Mouse (Mus musculus) erythroblast, adult 5-6 weeks (primary cell): ENCODE measurements around the gene Gtf2a1. TPM values are rescaled to one million over a fixed set of nuclear protein-coding genes. Genes with fewer than 3 reads are reported as not detected.
A peak's percentile ranks its signal among the peaks of the same experiment; 100 is the strongest.
"Not testable (repeated sequence)": the region's sequence is repeated elsewhere in the genome, so short reads cannot be mapped to it uniquely, and the experiment has no call there.

Experiments
- ATAC-seq: replicated peaks from 2 replicates; pipeline ENCODE4 v1.8.0; 2016; ENCODE audit warnings: moderate number of reproducible peaks, mild to moderate bottlenecking, moderate TSS enrichment, inconsistent platforms; ENCODE audit not compliant: poor library complexity, low FRiP score, severe bottlenecking
- total RNA-seq, 2 experiments: library from RNA; stranded (forward) in 1 of 2; stranded (reverse) in 1 of 2; fragments of 150-400 nt in 1 of 2; fragments of 200-764, 138-1000 nt in 1 of 2; gene quantifications; 2 replicates each; pipeline versions ENCODE4 v1.2.3 to v1.2.4; 2015 to 2017; ENCODE audit warnings: low replicate concordance in 2 of 2

The Gtf2a1 gene
- total RNA-seq, 2 experiments from 2014 or later, result 22.9 to 23.2 TPM

DNA sequence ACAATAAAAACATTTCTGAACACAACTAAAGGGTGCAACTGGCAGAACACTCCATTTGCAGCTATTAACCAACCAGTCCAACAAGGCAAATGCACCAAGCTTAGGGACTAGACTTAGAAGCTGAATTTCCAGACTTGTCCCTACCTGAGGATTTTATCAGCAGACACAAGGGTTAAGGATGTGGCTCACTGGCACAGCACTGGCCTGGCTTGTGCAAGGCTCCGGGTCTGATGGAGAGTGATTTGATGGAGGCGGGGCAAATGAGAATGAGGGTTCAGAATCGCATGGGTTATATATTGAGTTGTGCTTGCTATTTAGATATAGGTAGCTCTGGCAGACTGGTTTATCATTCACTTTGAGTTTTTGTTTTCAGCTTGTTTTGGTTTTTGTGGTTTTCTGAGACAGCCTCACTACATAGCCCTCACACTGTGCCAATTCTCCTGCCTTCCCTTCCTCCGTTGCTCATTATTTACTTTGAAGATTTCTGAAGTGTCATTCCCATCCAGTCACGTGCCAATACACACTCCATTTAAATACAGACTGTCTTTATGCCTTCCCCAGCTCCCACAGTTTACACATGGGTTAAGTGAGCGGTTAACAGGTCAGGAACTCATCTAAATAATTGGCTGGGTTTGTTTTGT is 7.8 kb downstream of the Gtf2a1 start:
- peak; percentile 76 for ATAC-seq

DNA sequence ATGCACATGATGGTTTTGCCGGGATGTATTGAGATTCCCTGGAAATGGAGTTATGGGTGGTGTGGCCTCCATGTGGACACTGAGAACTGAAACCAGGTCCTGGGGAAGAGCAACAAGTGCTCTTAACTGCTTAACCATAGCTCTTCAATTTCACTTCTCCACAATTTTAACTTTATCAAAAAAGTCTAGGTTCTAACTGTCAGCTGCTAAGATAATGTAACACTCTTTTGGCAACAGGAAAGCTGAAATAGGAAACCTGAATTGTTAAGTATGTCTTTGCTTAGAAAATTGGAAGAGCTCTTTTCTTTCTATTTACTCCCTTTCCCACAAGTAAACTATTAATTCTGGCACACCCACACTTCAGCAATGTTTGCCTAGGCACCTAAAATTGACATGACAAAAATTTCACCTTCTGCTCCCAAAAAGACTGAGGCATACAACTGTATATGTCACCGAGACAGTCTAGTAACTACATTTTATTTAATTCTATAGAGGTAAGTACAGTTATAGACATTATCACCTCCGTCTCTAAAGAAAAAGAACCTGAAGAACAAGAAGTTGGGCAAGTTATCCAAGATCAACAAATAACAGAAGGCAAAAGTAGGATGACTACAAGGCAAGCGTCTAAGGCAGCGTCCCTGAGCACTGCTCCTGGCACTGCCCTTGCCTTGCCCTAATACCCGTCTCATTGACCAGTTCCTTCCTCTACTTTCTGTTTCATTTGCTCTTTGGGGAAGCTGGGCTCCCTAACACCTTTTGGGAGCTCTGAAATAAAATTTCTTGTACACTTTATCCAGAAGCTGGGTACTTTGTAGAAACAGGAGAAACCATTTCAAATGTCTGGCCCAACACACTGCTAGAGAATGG is 8.8 kb downstream of the Gtf2a1 start:
- no peak for ATAC-seq

DNA sequence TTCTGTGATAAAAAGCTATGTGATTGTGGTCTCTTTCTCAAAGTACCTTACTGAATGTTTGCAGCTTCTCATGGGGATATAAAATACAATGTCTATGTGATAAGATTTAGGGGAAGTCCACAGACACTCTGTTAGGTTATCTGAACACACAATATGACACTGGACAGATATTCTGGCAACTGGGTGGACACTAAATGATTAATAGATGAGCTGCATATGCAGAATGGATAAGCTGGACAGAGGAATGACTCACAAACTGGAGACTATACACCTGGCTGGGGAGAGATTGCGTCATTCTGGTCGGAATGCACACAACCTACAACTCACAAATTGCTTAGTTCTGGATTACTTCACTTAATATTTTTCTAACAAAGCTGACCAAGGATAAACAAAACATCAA is 10.6 kb downstream of the Gtf2a1 start:
- ATAC-seq, result no peak

DNA sequence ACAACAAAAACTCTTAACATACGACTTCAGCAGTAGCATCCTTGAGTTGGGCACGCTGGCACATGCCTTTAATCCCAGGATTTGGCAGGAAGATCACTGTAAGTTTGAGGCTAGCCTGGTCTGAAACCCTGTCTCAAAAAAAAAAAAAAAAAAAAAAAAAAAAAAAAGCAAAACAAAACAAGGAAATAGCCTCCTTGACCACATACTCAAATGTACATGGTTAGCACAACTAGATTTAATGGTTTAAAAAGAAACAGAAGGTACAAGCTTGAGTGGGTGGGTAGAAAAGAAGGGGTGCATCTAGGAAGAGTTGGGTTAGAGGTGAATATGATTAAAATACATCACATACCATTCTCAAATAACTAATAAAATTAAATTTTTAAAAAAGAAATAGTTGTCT is 18.6 kb downstream of the Gtf2a1 start:
- ATAC-seq, result no peak

DNA sequence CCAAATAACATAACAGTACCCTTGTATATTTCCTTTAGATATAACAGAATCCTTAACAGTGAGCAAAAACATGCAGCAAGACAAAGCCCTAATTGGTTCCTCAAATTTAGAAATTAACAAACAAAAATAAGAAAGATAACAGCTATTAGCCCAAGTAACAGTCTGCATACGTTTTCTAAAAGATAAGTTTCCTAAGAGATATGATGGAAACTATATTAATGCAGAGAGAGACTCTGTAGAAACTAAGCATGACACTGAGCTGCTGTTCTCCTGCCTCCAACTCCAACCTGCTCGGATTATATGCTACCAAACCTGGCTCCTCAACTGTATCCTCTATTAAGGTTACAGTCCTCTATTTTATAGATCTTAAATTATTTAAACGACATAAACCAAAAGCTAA is 21.0 kb downstream of the Gtf2a1 start:
- ATAC-seq, result no peak

DNA sequence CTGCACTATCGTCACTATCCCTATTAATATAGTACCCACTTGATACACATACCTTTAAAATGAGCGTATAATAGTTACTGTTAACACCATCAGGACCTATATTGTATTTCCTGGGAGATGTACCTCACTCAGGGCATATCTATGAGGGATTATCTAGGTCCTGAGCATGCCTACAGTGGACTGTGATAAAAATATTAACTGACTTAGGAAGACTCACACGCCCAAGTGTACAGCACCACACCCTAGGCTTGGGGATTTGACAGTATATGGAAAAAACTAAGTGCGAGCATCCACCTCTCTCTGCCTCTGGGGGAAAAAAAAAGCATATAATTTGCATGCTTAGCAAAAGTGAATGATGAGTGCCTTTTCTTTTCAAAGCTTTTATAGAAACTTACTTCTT is 23.1 kb downstream of the Gtf2a1 start:
- ATAC-seq, result 0 out of 2 replicates have a peak, but pooled peaks have one; percentile 49

DNA sequence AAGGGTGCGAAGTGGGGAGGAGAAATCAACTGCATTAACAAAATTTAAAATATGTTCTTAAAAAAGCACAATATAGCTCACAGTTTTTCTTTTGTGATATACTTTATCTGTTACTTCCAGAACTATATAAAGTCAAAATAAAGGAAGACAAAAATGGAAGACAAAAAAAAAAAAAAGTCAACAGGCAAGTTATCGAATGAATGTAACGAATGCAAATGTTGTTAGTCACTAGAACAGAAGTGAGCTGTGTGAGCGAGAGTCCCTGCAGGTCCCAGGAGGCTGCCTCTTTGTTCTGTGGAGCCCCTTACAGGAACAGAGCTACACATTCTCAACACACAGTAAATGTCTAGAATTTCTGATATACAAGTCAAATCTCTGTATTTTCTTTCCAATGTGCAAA is 32.1 kb downstream of the Gtf2a1 start:
- ATAC-seq, result not testable (repeated sequence)

DNA sequence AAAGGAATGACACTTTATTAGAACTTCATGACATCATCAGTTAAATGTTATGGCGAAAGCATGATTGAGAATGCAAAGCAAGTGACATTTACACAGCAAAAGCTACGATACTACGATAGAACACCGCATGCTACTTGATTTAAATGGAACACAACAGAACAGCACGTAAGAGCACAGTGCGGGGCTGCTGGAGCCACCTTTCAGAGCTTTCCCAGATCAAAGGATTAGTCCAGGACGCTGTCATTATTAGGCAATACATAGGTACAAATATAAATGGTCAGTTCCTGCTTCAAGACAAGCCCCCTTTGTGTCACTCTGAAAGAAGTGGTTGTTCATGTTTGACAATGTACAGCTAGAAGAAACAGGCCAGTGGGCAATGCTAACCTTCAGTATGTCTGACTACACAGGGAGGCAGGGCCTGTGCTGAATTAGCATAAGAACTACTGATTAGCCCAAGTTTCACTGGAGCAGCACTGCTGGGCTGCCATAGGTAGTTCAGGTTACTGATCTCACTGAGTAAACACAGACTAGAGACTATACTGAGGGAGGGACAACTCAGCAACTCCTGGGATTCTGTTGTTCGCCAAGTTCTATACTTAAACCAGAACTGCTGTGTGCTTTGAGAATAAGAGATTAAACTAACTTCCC is 32.8 kb downstream of the Gtf2a1 start:
- ATAC-seq, result not testable (repeated sequence)

DNA sequence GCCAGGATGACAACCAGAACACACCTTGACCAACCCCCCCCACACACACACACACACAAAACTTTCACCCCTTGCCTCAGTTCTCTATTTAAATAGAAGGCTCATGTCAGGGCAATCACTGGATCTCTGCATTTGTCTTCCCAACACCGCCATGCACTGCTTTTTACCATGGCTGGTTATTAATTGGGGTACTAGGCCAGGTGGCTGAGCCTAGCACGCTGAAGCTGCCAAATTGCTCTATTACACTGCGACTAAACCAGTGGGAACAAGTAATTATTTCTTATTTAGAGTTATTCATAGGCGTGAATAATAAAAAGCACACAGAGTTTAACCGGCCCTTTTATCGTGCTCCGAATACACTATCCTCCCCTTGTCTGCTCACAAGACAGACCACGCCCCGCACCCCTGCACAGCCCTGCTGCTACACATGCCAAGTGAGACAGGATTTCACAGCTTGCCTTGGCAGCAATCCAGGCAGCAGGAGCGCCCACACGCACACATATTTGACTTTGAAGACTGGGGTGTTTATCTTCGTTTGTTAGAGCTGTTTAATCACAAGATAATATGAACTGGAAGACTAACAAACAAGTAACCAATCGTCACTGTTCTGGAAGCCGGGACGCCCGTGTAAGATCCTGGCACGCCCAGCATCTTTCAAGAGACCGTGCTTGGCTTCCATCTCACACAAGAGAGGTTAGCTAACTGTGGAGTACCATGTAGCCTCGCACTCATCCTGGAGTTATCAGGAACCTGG is 38.3 kb downstream of the Gtf2a1 start:
- ATAC-seq, result peak; percentile 73

DNA sequence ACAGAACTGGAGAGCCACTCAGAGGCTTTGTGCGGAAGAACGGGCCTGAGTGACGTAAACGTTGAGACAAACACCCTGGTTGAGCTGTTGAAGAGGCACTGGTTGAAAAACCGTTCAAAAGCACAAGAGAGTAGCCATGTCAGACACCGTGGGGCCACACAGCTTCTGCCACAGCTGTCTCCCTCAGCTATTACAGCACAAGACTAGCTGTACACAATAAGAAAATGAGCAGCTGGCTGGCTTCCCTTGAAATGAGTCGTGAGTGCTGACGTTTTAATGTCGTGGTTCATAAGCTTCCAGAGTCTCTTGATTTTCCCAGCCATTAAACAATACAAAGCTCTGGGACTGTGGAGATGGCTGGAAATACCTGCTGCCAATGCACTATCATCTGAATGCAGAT is 40.8 kb downstream of the Gtf2a1 start:
- ATAC-seq, result no peak

DNA sequence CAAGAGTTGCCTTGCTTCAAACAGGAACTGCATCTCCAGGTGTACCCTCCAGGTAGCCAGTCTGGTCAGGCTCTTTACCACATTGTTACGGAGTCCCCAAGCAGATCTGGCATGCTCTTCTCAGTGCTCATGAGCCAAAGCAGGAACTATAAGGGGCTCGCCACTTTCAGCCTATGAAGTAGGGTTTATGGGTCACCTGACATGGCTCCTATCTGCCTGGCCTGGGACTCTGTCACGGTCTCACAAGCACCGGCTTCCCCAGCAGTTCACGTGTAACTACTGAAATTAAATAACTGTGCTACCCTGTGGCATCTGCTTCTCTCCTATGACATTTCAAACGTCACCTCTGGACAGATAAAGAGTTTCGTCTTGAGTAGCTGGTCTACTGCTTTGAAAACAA is 50.1 kb downstream of the Gtf2a1 start:
- ATAC-seq, result no peak

DNA sequence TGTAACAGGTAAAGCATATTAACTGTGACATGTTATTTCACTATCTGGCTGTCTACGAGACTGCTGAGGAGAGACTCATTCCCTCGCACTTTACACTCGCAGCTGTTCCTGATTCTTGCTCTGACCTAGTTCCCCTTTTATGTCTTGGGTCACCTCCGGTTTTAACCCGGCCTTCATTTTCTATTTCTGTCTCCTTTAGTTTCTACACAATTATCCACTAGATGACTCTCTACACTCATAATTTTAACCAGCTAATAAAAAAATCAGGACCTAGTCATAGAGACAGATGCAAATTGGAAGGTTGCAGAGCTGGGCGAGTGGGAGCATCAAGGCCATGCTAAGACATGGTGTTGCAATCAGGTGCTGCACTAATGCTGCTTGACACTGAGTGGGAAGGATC is 55.8 kb downstream of the Gtf2a1 start:
- no peak for ATAC-seq

DNA sequence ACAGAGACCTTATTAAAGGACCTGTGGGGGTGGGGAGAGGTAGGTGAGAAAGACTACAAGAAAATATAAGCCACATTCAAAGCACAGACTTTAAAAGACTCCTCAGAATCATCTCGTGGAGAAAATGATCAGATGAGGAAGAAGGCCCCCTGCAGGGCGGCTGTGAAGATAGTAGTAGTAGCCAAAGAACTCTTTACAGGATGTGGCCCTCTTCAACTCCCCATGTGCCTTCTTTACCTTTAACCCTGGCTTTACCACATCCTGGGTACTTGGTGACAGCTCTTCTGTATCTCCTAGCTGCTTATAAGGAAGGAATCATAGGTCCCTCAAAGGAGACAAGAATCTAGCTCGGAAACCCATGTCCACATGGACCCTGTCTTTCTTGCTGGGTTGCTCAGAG is 66.7 kb downstream of the Gtf2a1 start:
- ATAC-seq, result no peak

DNA sequence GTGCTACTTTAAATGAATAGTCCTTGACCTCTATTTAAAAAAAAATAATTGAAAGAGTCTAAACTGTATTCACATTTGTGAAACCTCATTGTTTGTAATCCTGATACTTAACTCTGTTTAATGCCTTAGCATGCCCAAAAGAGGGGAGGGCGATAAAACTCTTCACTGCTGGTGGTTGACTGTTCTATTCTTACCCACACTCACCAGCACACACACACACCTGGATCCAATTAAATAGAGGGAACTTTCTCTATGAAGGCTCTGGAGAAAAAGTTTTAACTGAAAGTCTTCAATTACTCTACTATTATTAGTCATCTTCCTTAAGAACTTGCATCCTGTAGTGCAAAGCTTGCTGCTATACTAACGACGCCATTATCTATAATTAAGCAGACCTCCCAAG is 72.5 kb downstream of the Gtf2a1 start:
- no peak for ATAC-seq

DNA sequence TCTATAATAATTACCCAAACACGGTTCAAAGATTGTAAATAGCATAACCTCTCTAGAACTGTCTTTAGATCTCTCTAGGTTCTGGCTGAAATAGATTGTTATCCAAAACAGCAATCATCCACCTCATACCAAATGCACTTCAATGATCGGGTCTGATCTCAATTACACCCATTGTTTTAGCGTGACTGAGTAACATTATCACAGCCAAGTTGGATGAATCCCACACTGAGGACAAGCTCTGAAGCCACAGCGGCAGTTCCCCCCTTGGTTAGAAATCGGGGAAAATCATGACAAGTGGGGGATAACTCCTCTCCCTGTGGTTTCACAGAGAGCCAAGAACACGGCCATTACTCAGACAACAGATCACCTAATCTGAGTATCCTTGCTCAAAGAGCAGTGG is 76.3 kb downstream of the Gtf2a1 start:
- no peak for ATAC-seq

DNA sequence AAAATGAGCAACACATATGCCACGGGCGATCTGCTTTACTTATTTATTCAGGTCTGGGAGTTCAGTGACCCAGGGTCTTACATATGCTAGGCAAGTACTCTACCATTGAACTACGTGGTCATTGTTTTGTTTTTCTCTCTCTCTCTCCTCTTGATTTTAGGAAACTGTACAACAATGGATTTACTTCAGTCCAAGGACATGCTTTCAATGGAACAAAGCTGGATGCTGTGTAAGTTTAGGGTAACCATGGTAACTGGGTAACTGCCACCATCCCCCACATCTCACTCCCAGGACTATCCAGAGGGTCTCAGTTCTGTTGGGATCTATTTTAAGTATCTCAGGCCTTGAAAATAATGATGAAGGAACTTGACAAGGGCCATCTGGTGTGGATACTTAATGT is 78.5 kb downstream of the Gtf2a1 start:
- ATAC-seq, result no peak
